Mouse (Mus musculus): ENCODE measurements around the gene Prdm16.

The Prdm16 gene

DNA sequence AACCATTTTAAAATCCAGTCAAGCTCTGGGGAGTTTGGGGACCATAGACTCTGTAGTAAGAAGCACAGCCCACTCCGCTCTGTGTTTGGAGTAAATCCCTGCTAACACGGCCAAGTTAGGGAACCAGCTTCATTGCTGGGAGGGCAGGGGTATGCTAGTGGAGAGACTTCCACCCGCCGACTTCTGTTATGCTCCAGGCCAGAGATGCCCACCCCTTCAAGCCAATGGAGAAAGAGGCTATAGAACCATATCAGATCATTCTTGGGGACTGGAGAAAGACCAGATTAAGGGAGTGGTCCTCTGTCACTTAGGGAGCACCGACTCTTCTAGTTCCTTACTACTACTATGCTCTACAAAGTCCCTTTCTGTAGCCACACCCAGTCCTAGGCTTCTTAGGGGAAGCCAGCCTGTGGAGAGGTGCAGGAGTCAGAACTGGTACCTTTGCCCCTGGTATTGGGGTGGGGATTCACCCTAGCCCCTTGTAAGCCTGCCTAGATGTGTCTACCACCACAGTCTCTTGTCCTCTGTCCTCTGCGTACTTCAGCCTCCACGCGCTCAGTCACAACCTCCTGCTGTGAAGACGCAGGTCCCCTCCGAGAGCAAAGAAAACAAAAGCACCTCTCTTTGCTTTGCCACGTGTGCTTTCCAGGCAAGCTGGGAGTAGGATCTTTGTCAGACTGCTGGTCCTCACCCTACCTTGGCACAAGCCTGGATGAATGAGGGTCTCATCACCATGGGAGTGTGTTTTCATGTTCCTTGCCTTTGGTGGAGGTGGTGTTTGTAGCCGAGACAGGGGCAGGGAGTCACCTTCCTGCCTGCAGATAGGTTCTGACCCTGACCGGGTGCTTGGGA is 3.1 kb upstream of the Prdm16 start:
- no peak for DNase-seq (ENCODE audit: low spot score in 2 of 2)

DNA sequence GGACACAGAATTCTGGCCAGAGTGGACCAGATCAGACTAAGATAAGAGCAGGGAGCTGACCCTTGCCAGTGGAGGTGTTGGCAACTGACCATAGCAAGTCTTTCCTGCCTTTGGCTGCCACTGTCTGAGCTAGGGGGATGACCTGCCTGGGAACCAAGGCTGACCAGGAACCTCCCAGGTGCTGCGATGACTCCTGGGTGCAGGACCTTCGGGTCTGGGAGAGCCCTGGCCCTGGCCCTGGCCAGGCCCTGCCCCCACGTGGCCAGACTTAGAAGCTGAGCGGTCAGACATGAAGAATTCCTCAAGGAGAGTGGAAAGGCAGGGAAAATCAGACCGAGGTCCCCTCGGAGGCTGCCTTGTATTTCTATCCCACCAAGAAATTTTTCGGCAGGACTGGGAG is 2.5 kb upstream of the Prdm16 start:
- no peak for DNase-seq (ENCODE audit: low spot score in 2 of 2)

DNA sequence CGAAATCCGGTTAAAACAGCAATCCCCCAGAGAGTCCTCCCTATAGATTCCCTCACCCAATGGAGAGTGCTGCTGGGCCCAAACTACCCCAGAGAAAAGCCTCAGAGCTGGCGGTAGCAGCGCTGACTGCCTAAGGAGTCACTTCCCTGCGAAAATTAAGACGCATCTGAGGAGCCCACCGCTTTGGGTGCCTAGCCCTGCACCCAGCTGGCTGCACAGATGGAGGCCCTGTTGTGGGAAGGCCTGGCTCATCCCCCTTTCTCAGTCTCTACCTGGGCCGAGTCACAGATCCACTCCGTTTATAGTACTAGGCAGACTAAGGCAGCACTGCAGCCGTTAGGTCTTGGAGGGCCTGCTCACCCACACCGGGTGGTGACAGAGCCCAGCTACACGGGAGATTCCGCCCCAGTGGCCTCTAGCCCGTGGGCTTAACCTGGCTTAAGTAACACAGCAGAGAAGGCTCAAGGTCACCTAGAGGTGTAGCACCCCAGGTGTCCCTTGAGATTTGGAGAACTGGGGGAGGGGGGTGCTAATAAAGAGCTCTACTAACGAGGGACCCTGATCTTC is 1.7 kb upstream of the Prdm16 start:
- no peak for DNase-seq (ENCODE audit: low spot score in 2 of 2)

DNA sequence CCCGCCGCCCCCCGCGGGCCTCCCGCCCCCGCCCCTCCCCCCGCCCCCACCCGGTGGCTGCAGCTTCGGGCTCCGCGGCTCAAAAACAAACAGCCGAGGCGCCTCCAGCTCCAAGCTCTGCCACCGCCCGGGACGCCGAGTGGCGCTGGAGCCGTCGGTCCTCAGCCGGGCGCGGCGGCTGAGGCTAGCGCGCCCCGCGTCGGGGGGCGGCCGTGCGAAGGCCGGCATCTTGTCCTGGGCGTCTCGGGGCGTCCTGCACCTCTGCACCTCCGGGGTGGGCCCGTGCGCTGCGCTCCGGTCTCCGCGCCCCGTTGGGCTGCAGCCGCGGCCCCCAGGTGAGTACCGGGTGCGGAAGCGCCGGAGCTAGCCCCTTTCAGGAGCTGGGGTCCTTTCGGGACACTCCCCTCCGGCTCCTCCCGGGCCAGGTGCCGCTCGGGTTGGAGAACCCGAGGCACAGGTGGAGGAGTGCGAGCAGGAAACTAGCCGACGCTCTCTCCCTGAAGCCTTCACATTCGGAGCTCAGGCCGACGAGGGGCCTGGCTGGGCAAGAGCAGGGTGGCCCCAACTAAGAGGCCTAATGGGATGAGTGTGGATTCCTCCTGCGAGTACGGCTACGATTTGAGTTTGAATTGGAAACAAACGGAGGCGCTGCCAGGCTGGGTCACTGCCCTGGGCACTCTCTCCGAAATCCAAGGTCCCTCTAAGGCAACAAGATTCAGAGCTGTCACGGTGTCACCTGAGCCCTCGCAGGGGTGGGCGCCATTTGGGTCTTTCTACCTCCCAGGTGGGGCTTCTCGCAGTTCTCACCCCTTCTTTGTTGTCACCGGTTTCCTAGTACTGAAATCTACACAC is 1.0 kb upstream of the Prdm16 start:
- no peak for DNase-seq (ENCODE audit: low spot score in 2 of 2)

DNA sequence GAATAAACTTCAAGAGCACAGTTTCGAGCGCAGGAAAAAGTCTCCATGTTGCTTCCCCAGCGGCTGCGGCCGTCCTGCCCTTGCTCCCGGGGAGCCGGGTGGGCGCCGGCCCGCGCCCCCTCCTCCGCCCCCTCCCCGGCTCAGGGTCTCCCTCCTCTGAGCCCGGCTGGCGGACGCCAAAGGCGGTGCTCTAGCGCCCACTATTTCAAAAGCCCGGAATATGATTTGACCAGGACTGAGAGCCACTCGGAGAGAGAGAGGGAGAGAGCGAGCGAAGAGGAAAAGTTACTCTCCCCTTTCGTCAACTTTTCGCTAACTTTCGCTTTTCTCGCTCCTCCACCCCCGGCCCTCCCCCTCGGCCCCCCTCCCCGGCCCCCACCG is 630 bp downstream of the Prdm16 start:
- DNase-seq (ENCODE audit: low spot score in 2 of 2) = no peak

DNA sequence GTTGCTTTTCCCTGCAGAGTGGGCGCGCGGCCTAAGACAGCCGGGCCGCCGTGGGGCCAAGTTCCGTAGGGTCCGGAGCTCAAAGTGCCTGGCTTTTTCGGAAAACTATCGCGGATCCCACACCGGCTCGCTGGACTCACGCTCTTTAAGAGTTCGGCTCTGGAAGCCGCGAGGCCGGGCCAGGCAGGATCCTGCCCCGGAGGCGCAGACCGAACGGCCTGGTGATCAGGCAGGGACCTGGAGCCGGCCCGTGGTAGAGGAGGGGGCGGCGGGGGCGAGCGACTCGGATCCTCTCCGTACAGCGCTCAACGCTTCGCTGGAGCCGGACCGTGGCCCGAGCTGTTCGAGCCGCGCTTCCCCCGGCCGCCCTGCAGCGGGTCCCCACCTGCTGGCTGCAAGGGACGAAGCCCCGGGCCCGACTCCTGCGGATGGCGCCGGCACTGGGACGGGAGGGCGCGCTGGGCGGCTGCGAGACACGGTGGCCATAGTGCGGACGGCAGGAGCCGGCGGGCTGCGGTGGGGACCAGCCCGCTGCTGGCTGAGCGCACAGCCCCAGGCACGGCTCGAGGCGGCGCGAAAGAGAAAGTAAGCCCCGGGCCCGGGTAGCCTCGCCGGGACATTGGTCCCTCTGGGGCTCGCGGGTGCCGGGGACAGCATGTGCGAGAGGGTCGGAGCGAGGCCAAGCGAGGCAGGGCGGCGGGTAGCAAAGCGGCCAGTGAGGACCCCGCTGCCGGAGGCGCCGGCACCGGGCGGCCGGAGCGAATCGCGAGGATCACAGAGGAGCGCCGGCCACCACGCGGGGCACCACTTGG is 1.2 kb downstream of the Prdm16 start:
- DNase-seq (ENCODE audit: low spot score in 2 of 2) = no peak

DNA sequence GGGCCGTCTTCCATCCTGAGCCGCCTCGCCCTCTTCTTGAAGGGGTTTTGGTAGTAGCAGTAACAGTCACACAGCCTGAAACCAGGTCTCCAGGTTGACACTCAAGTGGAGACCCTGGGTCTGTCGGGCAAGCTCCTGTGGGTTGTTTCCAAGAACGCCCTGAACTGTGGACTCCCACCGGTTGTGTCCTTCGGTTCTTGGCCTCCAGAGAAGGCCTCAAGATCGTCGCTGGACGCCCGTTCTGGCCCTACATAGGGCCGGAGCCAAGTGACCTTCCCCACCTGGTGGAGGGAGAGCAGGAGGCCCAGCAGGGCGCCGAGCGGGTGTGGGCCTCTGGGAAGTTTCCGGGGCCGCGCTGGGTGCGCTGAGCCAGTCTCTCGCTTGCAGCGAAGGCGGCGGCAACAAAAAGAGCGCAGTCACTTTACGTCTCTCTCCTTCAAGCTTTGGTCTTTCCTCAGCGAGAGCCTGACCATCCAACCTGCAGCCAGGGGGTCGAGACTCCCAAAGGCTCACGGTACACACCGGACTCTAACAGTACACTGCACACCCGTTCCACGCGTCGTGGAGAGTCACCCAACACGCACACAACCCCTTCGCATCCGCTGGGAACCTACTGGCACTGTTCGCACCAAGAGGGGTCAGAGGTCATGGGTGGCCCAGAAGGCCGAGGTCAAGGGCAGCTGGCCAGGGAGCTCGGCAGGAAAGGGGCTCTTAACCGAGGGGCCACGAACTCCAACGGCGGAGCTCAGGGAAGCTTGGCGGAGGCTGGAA is 2.0 kb downstream of the Prdm16 start:
- no peak for DNase-seq (ENCODE audit: low spot score in 2 of 2)

DNA sequence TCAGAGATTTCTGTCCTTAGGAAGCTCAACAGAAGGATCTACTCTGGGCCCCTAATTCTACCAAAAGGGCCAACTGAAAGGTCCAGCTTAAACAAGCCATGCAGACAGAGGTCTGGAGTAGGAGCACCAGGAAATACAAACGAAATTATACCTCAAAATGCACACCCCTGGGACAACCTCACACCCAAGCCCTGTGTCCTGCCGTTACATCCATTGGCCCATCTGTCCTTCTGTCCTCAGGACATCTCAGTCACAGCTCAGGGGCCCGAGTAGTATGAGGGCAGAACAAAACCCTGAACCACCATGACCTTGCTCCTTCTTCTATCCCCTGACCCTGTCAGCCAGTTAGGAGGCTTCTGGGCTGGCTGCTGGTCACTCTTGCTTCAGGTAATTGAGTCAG is 2.7 kb downstream of the Prdm16 start:
- DNase-seq (ENCODE audit: low spot score in 2 of 2) = no peak

DNA sequence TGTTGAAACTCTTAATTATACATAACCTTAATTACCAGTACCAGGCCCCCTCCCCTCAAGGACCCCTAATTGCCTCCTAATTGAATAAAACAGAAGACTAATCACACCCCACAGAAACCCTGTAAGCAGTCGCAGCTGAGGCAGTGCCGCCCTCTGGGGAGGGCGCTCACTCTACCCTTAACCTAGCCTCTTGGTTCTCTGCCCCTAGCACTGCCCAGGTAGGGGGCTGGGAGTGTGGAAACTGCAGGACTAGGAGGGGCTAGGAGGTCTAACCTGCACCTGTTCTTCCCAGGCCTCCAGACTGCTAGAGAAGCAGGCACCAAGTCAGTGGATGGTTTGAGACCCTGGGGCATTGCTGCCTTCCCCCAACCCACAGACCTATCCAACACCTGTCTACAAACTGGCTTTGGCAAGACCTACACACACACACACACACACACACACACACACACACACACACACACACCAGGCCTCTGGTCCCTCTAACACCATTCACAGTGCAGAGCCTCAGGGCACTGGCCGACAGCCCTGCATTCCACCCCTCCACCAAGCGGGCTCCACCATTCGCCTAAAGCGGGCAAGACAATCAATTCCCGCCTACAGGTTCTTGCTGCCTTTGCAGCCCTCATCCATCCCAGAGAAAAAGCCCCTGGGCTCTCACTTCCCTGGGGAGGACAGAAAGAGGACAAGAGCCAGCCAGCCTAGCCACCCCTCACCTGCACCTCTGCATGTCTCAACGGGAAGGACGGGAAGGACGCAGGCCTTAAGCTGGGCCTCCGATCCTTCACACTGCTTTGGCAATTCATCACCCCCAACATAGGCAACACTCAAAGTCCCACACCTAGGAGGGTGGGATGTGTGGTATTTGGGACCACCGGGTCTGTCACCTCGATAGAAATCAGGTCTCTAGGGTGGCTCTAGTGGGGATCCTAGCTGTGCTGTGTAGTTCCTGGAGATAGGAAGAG is 3.6 kb downstream of the Prdm16 start:
- DNase-seq (ENCODE audit: low spot score in 2 of 2) = no peak

DNA sequence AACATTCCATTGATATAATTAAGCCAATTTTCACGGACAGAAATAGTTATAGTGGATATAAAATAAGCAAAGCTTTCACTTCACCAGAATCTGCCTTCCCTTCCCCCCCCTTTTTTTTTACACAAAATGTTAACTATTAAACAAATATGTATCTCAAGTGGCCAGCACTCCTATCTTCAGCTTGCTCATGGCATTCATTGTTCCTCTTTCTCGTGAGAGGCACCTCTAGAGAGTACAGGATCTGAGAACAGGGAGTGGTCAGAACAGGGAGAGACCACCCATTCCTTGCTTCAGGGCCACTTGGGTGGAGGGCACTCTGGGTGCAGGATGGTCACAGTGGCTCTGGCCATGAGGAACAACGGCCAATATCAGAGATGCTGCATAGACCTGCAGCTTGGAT is 5.9 kb downstream of the Prdm16 start:
- DNase-seq (ENCODE audit: low spot score in 2 of 2) = no peak

DNA sequence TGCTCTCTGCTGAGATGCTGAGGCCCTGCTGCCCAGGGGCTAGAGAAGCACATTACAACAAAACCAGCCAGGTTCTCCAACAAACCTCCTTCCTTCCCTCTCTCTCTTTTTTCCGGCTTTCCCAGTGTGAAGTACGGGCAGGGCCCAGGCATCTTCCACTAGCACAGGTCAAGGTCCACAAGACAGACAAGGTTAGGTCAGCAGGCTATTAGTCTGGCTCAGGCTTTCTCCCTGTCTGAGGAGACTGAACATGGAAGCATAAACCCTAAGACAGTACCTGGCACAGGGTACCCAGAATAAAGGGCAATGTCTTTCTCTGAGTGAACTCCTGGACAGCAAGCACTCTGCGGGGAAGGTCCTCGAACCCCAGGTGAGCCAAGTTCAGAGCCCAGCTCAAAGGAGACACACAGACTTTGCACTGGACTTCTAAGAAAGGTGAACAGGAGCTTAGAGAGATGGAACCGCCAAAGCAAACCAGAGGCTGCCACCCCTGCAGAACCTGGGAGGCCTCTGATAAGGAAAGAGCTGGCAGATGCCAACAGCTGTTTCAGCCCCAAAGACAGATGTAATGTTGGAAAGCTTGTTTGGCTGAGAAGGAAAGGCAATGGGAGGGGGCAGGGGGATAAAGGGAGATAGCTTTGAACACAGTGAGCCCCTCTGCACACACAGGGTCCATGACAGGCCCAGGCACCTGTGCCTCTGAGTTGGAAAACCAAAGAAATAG is 9.1 kb downstream of the Prdm16 start:
- no peak for DNase-seq (ENCODE audit: low spot score in 2 of 2)

DNA sequence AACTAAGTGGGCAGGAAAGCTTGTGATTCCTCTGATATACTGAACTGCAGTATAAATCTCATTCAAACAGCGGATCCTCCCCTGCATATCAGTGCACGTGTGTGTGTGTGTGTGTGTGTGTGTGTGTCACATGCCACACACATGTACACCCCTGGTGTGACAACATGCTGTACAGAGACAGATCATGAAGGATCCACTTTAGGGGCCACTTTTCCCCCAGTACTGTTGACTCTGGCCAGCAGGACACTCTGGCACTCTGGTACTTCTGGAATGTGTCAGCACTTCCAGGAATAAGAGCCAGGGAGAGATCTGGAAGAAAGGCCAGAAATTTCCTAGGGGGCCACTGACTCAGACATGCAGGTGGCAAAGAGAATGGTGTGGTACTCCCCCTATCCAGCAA is 10.4 kb downstream of the Prdm16 start:
- DNase-seq (ENCODE audit: low spot score in 2 of 2) = no peak

DNA sequence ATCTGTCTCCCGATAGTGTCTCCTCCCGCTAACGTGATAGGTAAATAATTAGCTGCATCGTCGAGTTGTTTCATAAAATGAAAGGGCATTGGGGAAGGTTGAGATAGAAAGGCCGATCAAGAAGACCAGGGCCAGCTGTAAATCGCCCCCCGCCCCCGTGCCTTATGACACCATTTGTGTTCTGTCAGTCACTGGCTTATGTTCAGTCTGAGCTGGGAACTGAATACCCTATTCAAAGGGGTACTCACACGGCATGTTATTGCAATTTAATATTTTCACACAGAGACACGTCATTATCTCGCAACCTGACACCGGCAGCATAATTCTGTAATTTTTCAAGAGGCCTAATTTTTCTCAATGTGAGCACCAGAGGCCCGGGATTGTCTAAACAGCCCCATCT is 11.0 kb downstream of the Prdm16 start:
- no peak for DNase-seq (ENCODE audit: low spot score in 2 of 2)

DNA sequence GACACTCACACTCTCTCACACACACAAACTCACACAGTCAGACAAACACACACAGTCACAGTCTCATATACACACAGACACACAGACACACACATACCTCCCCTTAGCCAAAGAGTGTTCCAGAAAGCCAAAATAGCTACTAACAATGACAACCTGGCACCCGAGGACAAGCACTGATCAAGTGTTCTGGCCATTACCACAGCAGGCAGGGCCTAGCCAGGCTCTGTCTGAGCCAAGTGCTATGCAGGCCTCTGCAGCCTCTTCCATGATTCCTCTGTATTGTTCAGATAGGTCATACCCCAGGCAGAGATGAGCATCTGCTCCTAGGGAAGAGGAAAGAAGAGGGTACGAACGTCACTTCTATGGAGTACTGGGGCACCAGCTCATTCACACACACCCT is 13.4 kb downstream of the Prdm16 start:
- no peak for DNase-seq (ENCODE audit: low spot score in 2 of 2)

DNA sequence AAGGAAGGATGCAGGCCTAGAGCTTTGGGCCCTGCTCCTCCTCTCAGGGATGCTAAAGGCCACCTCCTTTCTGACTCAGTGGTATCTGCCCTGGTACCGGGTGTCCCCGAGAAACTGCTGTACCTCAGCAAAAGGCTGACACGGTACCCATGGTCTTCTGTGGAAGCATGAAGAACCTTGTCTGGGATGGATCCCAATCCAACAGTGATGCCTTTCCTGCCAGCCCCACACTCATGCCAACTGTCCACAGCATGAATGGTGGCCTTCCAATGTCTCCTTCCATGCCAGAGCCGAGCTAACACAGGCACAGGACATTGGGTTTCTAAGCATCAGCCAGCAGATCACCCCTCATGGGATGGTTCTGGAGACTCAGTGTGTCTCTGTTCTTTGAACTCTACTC is 14.2 kb downstream of the Prdm16 start:
- DNase-seq (ENCODE audit: low spot score in 2 of 2) = no peak

DNA sequence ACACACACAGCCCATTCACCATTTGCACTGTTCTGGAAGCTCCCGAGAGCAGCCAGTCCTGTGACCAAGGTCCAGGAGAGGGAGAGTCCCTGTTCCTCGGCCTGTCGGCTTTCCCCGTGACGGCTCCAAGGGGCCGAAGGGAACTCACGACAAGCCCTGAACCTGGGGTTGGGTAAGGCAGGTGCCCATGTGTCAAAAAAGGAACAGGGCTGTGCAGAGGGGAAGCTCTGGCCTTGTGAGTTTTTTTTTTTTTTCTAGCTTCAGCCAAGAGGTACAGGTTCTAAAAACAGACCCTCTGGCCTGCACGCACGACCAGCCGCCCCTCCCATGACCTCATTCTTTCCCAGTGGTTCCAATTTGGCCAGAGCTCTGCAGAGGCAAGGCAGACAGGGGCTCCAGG is 25.5 kb downstream of the Prdm16 start:
- DNase-seq (ENCODE audit: low spot score in 2 of 2) = no peak

DNA sequence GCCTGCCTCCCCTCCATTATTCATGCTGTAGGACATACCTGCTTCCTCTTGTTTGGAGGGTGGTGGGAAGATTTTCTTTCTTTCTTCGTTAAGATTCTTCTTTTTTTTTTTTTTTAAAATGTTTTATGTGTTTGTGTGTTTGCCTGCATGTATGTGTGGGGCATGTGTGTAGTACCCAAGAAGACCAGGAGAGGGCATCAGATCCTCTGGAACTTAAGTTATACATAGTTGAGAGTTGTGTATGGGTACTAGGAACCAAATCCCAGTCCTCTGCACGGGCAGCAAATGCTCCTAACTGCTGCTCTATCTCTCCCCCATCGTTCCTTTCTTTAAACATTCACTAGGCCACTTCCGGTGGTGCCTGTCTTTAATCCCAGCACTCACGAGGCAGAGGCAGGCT is 28.9 kb downstream of the Prdm16 start:
- no peak for DNase-seq (ENCODE audit: low spot score in 2 of 2)

DNA sequence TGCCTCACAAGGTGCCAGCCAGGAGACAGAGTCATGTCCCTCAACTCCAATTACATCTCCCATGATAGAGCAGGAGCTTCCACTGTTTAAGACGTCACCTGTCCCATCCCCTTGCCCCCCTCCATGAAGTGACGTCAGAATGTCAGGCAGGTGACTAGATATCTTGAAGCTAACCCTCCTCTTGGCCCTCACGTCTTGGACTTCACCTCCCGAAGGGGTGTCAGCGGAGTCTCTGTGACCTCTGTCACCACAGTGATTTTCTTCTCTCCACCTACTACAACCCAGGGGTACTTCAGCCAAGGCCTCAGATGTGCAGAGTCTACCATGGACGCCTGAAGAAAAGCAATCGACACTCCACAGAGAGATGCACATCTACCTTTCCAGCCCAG is 32.2 kb downstream of the Prdm16 start:
- DNase-seq (ENCODE audit: low spot score in 2 of 2) = no peak

DNA sequence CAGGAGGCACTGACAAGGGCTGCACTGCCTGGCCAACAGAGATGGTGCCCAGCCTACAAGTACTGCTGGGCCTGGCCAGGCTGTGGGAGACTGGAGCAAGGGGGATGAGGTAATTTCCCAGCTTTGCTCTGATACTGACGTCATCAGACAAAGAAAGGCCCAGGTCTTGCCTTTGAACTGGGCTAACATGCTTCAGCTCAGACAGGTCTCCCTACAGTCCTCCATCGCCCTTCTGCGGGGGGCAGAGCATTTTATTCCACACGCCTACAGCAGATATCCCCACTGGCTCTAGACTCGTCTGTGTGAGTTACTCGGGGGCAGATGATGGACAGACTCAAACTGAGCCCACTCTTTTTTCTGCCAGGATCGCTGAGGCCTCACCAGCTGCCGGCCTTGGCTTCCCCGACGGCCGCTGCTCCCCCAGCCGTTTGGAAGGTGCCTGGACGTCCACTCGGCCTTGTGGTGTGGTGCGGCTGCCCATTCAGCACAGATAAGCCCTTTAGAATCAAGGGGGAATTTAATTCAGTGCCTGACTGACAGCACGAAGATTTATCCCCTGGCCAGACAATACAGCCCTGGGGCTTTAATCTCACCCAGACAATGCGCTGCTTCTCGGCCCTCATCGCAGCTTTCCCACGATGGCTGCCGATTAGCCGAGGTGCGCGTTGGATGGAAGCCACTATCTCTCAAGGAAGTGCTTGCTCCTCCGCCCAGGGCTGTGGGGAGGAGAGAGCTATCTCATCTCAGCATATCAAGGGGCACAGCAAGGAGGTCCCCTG is 32.8 kb downstream of the Prdm16 start:
- DNase-seq (ENCODE audit: low spot score in 2 of 2) = no peak
